Mouse (Mus musculus) embryonic facial prominence, embryonic 12.5 days (tissue): ENCODE measurements around the gene Bcar3. TPM values are rescaled to one million over a fixed set of nuclear protein-coding genes. Genes with fewer than 3 reads are reported as not detected.
A peak's percentile ranks its signal among the peaks of the same experiment; 100 is the strongest.

Experiments
- ATAC-seq: fragments of 200-750 bp; cut with Nextera tagmentation; 2 replicates; pipeline ENCODE4 v1.8.0; 2017; ENCODE audit not compliant: insufficient number of reproducible peaks, insufficient read depth, low FRiP score, low TSS enrichment
- H3K27ac ChIP-seq: fragments of 300-500 bp; sonication (generic); 2 replicates; pipeline ENCODE4 v1.5.1; 2016; ENCODE audit warnings: mild to moderate bottlenecking
- H3K27me3 ChIP-seq: fragments of 300-500 bp; sonication (generic); 2 replicates; pipeline ENCODE4 v1.6.1; 2016; ENCODE audit warnings: mild to moderate bottlenecking, moderate library complexity
- H3K36me3 ChIP-seq: fragments of 300-500 bp; sonication (generic); 2 replicates; pipeline ENCODE4 v1.6.1; 2016; ENCODE audit warnings: mild to moderate bottlenecking
- H3K4me1 ChIP-seq: fragments of 300-500 bp; sonication (generic); 2 replicates; pipeline ENCODE4 v1.6.1; 2016
- H3K4me2 ChIP-seq: fragments of 300-500 bp; sonication (generic); replicated peaks from 2 replicates; pipeline ENCODE4 v1.6.1; 2016; ENCODE audit warnings: mild to moderate bottlenecking, moderate library complexity
- H3K4me3 ChIP-seq: fragments of 300-500 bp; sonication (generic); 2 replicates; pipeline ENCODE4 v1.5.1; 2016; ENCODE audit warnings: mild to moderate bottlenecking
- H3K9ac ChIP-seq: fragments of 300-500 bp; sonication (generic); 2 replicates; pipeline ENCODE4 v1.6.1; 2016; ENCODE audit warnings: mild to moderate bottlenecking, moderate library complexity
- H3K9me3 ChIP-seq: fragments of 300-500 bp; sonication (generic); 2 replicates; pipeline ENCODE4 v1.6.1; 2016; ENCODE audit warnings: mild to moderate bottlenecking, moderate library complexity
- WGBS: fragments of 180-500 bp; shearing (Covaris S2); methylation state at CpG from one replicate; pipeline ENCODE4 v1.1.7; 2016; 5-methylcytosine and 5-hydroxymethylcytosine counted together
- polyA plus RNA-seq: library from polyadenylated mRNA; unstranded; fragments of >200 nt; fragmentation: Nextera tagmentation; extraction: Ambion mirVana; gene quantifications from 2 replicates; pipeline ENCODE4 v1.2.1, GENCODE M21; 2016

Gene Bcar3
- polyA plus RNA-seq, 1 experiment from 2014 or later: 11.2 TPM

- Histone ChIP-seq H3K4me3 (no peak overlapping the region), H3K27ac (no peak overlapping the region), H3K4me2 (no peak overlapping the region), H3K27me3 (no peaks in the 10 kb centered on the region), H3K36me3 (no peaks in the 10 kb centered on the region), H3K9ac (no peak overlapping the region), H3K4me1 (0 out of 2 replicates have a peak, but pooled peaks cover 6% of the 10 kb centered on the region), H3K9me3 (no peaks in the 10 kb centered on the region)
- WGBS: 97% methylated on average over 13 of the region's 13 CpGs
- ATAC-seq: no peak
Measured at GRCm38 (mm10) chr3:122448196-122448595, 154.3 kb downstream of the Bcar3 start.

GRCm38 (mm10) chr3:122450041-122450440, 156.1 kb downstream of the Bcar3 start:
- WGBS: 91% methylated on average over 7 of the region's 7 CpGs

GRCm38 (mm10) chr3:122453875-122454274, 159.9 kb downstream of the Bcar3 start:
- WGBS: 86% methylated on average over 11 of the region's 11 CpGs
- Histone ChIP-seq H3K4me1 (no peaks in the 10 kb centered on the region), H3K36me3 (no peaks in the 10 kb centered on the region), H3K9me3 (no peaks in the 10 kb centered on the region), H3K4me3 (no peak overlapping the region), H3K27me3 (no peaks in the 10 kb centered on the region), H3K9ac (no peak overlapping the region), H3K4me2 (no peak overlapping the region), H3K27ac (no peak overlapping the region)
- ATAC-seq: no peak

More at GRCm38 (mm10) chr3:122450041-122450440, 156.1 kb downstream of the Bcar3 start:
- no peak for ATAC-seq
- H3K4me1 ChIP-seq: 0 out of 2 replicates have a peak, but pooled peaks cover 6% of the 10 kb centered on the region
- H3K4me3 ChIP-seq: no peak overlapping the region
- no peak overlapping the region for H3K9ac ChIP-seq
- H3K27me3 ChIP-seq: no peaks in the 10 kb centered on the region
- H3K4me2 ChIP-seq: no peak overlapping the region
- H3K9me3 ChIP-seq: no peaks in the 10 kb centered on the region
- no peaks in the 10 kb centered on the region for H3K36me3 ChIP-seq
- no peak overlapping the region for H3K27ac ChIP-seq

GRCm38 (mm10) chr3:122456156-122456555, 162.2 kb downstream of the Bcar3 start:
- no peak overlapping the region for H3K27ac ChIP-seq
- peaks cover 9% of the 10 kb centered on the region for H3K4me1 ChIP-seq
- no peak overlapping the region for H3K9ac ChIP-seq
- H3K36me3 ChIP-seq: no peaks in the 10 kb centered on the region
- H3K4me3 ChIP-seq: no peak overlapping the region
- no peak overlapping the region for H3K4me2 ChIP-seq
- no peaks in the 10 kb centered on the region for H3K27me3 ChIP-seq
- H3K9me3 ChIP-seq: no peaks in the 10 kb centered on the region
- no peak for ATAC-seq
- WGBS: 94% methylated on average over 4 of the region's 4 CpGs

- no peak overlapping the region for H3K4me2 ChIP-seq
- no peaks in the 10 kb centered on the region for H3K27me3 ChIP-seq
- no peak overlapping the region for H3K9ac ChIP-seq
- H3K27ac ChIP-seq: no peak overlapping the region
- WGBS: 87% methylated on average over 4 of the region's 4 CpGs
- H3K4me1 ChIP-seq: peaks cover 14% of the 10 kb centered on the region
- no peaks in the 10 kb centered on the region for H3K36me3 ChIP-seq
- H3K4me3 ChIP-seq: no peak overlapping the region
- ATAC-seq: no peak
- no peaks in the 10 kb centered on the region for H3K9me3 ChIP-seq
Measured at GRCm38 (mm10) chr3:122456807-122457206, 162.9 kb downstream of the Bcar3 start.

- no peak overlapping the region for H3K4me2 ChIP-seq
- no peak overlapping the region for H3K9ac ChIP-seq
- 68% methylated on average over 1 of the region's 1 CpGs for WGBS
- H3K4me1 ChIP-seq: peaks cover 20% of the 10 kb centered on the region
- H3K4me3 ChIP-seq: no peak overlapping the region
- no peaks in the 10 kb centered on the region for H3K36me3 ChIP-seq
- H3K27ac ChIP-seq: no peak overlapping the region
- H3K9me3 ChIP-seq: no peaks in the 10 kb centered on the region
- no peak for ATAC-seq
- H3K27me3 ChIP-seq: no peaks in the 10 kb centered on the region
Measured at GRCm38 (mm10) chr3:122457723-122458122, 163.8 kb downstream of the Bcar3 start.

- Histone ChIP-seq H3K27ac (no peak overlapping the region), H3K36me3 (no peaks in the 10 kb centered on the region), H3K4me1 (peaks cover 20% of the 10 kb centered on the region), H3K4me2 (no peak overlapping the region), H3K9me3 (no peaks in the 10 kb centered on the region), H3K27me3 (no peaks in the 10 kb centered on the region), H3K9ac (no peak overlapping the region), H3K4me3 (no peak overlapping the region)
- 75% methylated on average over 8 of the region's 8 CpGs for WGBS
- no peak for ATAC-seq
Measured at GRCm38 (mm10) chr3:122458743-122459142, 164.8 kb downstream of the Bcar3 start.

- Histone ChIP-seq H3K4me2 (no peak overlapping the region), H3K27ac (peak overlapping the region; percentile 71; the same call in 1 of the 2 replicates), H3K36me3 (no peaks in the 10 kb centered on the region), H3K4me1 (peaks cover 20% of the 10 kb centered on the region), H3K9me3 (no peaks in the 10 kb centered on the region), H3K9ac (no peak overlapping the region), H3K4me3 (no peak overlapping the region), H3K27me3 (no peaks in the 10 kb centered on the region)
- 19% methylated on average over 8 of the region's 8 CpGs for WGBS
- 0 out of 2 replicates have a peak, but pooled peaks have one; percentile 26 for ATAC-seq
Measured at GRCm38 (mm10) chr3:122460848-122461511, 167.0 kb downstream of the Bcar3 start.

- H3K27me3 ChIP-seq: no peaks in the 10 kb centered on the region
- no peak overlapping the region for H3K4me3 ChIP-seq
- 39% methylated on average over 11 of the region's 11 CpGs for WGBS
- no peaks in the 10 kb centered on the region for H3K9me3 ChIP-seq
- H3K4me2 ChIP-seq: no peak overlapping the region
- ATAC-seq: no peak
- no peaks in the 10 kb centered on the region for H3K36me3 ChIP-seq
- peak overlapping the region; percentile 71; the same call in 1 of the 2 replicates for H3K27ac ChIP-seq
- peaks cover 20% of the 10 kb centered on the region for H3K4me1 ChIP-seq
- no peak overlapping the region for H3K9ac ChIP-seq
Measured at GRCm38 (mm10) chr3:122461512-122461881, 167.6 kb downstream of the Bcar3 start.

- no peaks in the 10 kb centered on the region for H3K27me3 ChIP-seq
- H3K4me1 ChIP-seq: peaks cover 20% of the 10 kb centered on the region
- no peak for ATAC-seq
- H3K4me2 ChIP-seq: no peak overlapping the region
- H3K36me3 ChIP-seq: no peaks in the 10 kb centered on the region
- 52% methylated on average over 18 of the region's 18 CpGs for WGBS
- no peak overlapping the region for H3K9ac ChIP-seq
- H3K9me3 ChIP-seq: no peaks in the 10 kb centered on the region
- no peak overlapping the region for H3K27ac ChIP-seq
- H3K4me3 ChIP-seq: no peak overlapping the region
Measured at GRCm38 (mm10) chr3:122461932-122462871, 168.3 kb downstream of the Bcar3 start.

GRCm38 (mm10) chr3:122463166-122463565, 169.2 kb downstream of the Bcar3 start:
- H3K4me1 ChIP-seq: peaks cover 20% of the 10 kb centered on the region

More at GRCm38 (mm10) chr3:122463166-122463565, 169.2 kb downstream of the Bcar3 start:
- no peak for ATAC-seq
- no peak overlapping the region for H3K27ac ChIP-seq
- no peaks in the 10 kb centered on the region for H3K36me3 ChIP-seq
- no peaks in the 10 kb centered on the region for H3K9me3 ChIP-seq
- no peak overlapping the region for H3K4me3 ChIP-seq
- peaks cover 3% of the 10 kb centered on the region; the same call in 1 of the 2 replicates for H3K27me3 ChIP-seq
- 84% methylated on average over 9 of the region's 9 CpGs for whole genome bisulfite sequencing
- no peak overlapping the region for H3K9ac ChIP-seq
- no peak overlapping the region for H3K4me2 ChIP-seq
